Mouse (Mus musculus) liver, embryonic 12.5 days (tissue): ENCODE data around the gene Slc6a8. TPM values are rescaled to one million over a fixed set of nuclear protein-coding genes. Genes with fewer than 3 reads are reported as not detected.
A peak's percentile ranks its signal among the peaks of the same experiment; 100 is the strongest.

ENCODE experiments used
- ATAC-seq: fragments of 200-750 bp; cut with Nextera tagmentation; 2 replicates; pipeline ENCODE4 v1.8.0; 2017; ENCODE audit warnings: moderate number of reproducible peaks, mild to moderate bottlenecking, moderate library complexity
- H3K27ac ChIP-seq: fragments of 300-500 bp; sonication (generic); 2 replicates; pipeline ENCODE4 v1.5.1; 2016; ENCODE audit warnings: mild to moderate bottlenecking
- H3K27me3 ChIP-seq: fragments of 300-500 bp; sonication (generic); replicated peaks from 2 replicates; pipeline ENCODE4 v1.6.1; 2016; ENCODE audit warnings: mild to moderate bottlenecking, moderate library complexity
- H3K36me3 ChIP-seq: fragments of 300-500 bp; sonication (generic); 2 replicates; pipeline ENCODE4 v1.6.1; 2016; ENCODE audit warnings: mild to moderate bottlenecking, moderate library complexity
- H3K4me1 ChIP-seq: fragments of 300-500 bp; sonication (generic); 2 replicates; pipeline ENCODE4 v1.6.1; 2016
- H3K4me2 ChIP-seq: fragments of 300-500 bp; sonication (generic); 2 replicates; pipeline ENCODE4 v1.6.1; 2016; ENCODE audit warnings: mild to moderate bottlenecking, moderate library complexity
- H3K4me3 ChIP-seq: fragments of 300-500 bp; sonication (generic); 2 replicates; pipeline ENCODE4 v1.5.1; 2016; ENCODE audit warnings: mild to moderate bottlenecking, moderate library complexity
- H3K9ac ChIP-seq: fragments of 300-500 bp; sonication (generic); 2 replicates; pipeline ENCODE4 v1.6.1; 2016; ENCODE audit warnings: mild to moderate bottlenecking, moderate library complexity
- H3K9me3 ChIP-seq: fragments of 300-500 bp; sonication (generic); replicated peaks from 2 replicates; pipeline ENCODE4 v1.6.1; 2016; ENCODE audit warnings: mild to moderate bottlenecking, moderate library complexity
- WGBS: fragments of 180-500 bp; shearing (Covaris S2); methylation state at CpG from one replicate; pipeline ENCODE4 v1.1.7; 2016; ENCODE audit not compliant: insufficient replicate concordance; 5-methylcytosine and 5-hydroxymethylcytosine counted together
- polyA plus RNA-seq: library from polyadenylated mRNA; unstranded; fragments of >200 nt; fragmentation: Nextera tagmentation; extraction: Ambion mirVana; gene quantifications from 2 replicates; pipeline ENCODE4 v1.2.1, GENCODE M21; 2016

Slc6a8 gene
- polyA plus RNA-seq, result 1.3 and 1.8 TPM in 2 replicates

GRCm38 (mm10) chrX:73672879-73673618 is at the start of gene Slc6a8:
TSS of gene Slc6a8 (plus strand) at chrX:73673150.
- no peaks in the 10 kb centered on the region for H3K36me3 ChIP-seq
- peak within 1 kb of the TSS; percentile 68 for H3K9ac ChIP-seq
- H3K4me3 ChIP-seq, result peak within 1 kb of the TSS; percentile 60
- peaks cover 13% of the 10 kb centered on the region; the same call in 1 of the 2 replicates for H3K4me1 ChIP-seq
- peak within 1 kb of the TSS; percentile 82 for H3K4me2 ChIP-seq
- WGBS, result 16% methylated on average over 42 of the region's 72 CpGs
- no peaks in the 10 kb centered on the region for H3K9me3 ChIP-seq
- peaks cover 60% of the 10 kb centered on the region for H3K27me3 ChIP-seq
- peak; percentile 49 for ATAC-seq
- no peak within 1 kb of the TSS for H3K27ac ChIP-seq

GRCm38 (mm10) chrX:73626981-73627380 is 46.0 kb upstream of the Slc6a8 start:
- H3K27ac ChIP-seq, result no peak overlapping the region
- no peaks in the 10 kb centered on the region for H3K4me1 ChIP-seq
- peaks cover 30% of the 10 kb centered on the region for H3K27me3 ChIP-seq
- H3K9me3 ChIP-seq, result no peaks in the 10 kb centered on the region
- H3K4me2 ChIP-seq, result no peak overlapping the region
- H3K36me3 ChIP-seq, result no peaks in the 10 kb centered on the region
- no peak for ATAC-seq
- no peak overlapping the region for H3K4me3 ChIP-seq
- no peak overlapping the region for H3K9ac ChIP-seq

GRCm38 (mm10) chrX:73635425-73635824 is 37.5 kb upstream of the Slc6a8 start:
- Histone ChIP-seq H3K4me2 (peak overlapping the region; percentile 32), H3K9me3 (no peaks in the 10 kb centered on the region), H3K4me1 (peaks cover 17% of the 10 kb centered on the region; the same call in 1 of the 2 replicates), H3K9ac (no peak overlapping the region), H3K27me3 (peaks cover 93% of the 10 kb centered on the region), H3K27ac (no peak overlapping the region), H3K36me3 (no peaks in the 10 kb centered on the region), H3K4me3 (no peak overlapping the region)
- ATAC-seq, result no peak
- WGBS, result 13% methylated on average over 19 of the region's 19 CpGs

GRCm38 (mm10) chrX:73637415-73637814 is 35.5 kb upstream of the Slc6a8 start:
- Histone ChIP-seq H3K27me3 (peaks cover 98% of the 10 kb centered on the region), H3K36me3 (no peaks in the 10 kb centered on the region), H3K4me1 (peaks cover 17% of the 10 kb centered on the region; the same call in 1 of the 2 replicates), H3K9ac (no peak overlapping the region), H3K9me3 (no peaks in the 10 kb centered on the region), H3K27ac (no peak overlapping the region), H3K4me3 (no peak overlapping the region), H3K4me2 (peak overlapping the region; percentile 43)
- ATAC-seq, result no peak
- 12% methylated on average over 19 of the region's 19 CpGs for WGBS

- H3K9me3 ChIP-seq, result no peaks in the 10 kb centered on the region
- H3K27me3 ChIP-seq, result peaks cover 95% of the 10 kb centered on the region
- no peaks in the 10 kb centered on the region for H3K36me3 ChIP-seq
- peak within 1 kb of the TSS; percentile 66 for H3K4me2 ChIP-seq
- WGBS, result 15% methylated on average over 28 of the region's 28 CpGs
- H3K27ac ChIP-seq, result no peak within 1 kb of the TSS
- H3K9ac ChIP-seq, result peak within 1 kb of the TSS; percentile 35; the same call in 1 of the 2 replicates
- peaks cover 17% of the 10 kb centered on the region; the same call in 1 of the 2 replicates for H3K4me1 ChIP-seq
- H3K4me3 ChIP-seq, result peak within 1 kb of the TSS; percentile 43
- ATAC-seq, result peak; percentile 80
These were observed 33.7 kb upstream of the Slc6a8 start, which contains the start of gene Dusp9 for GRCm38 (mm10) chrX:73639255-73639675. TSS of gene Dusp9 (plus strand) at chrX:73639419.

- no peaks in the 10 kb centered on the region for H3K36me3 ChIP-seq
- no peaks in the 10 kb centered on the region for H3K9me3 ChIP-seq
- H3K4me3 ChIP-seq, result peak overlapping the region; percentile 43
- peak overlapping the region; percentile 35; the same call in 1 of the 2 replicates for H3K9ac ChIP-seq
- H3K27ac ChIP-seq, result no peak overlapping the region
- peak overlapping the region; percentile 66 for H3K4me2 ChIP-seq
- peaks cover 17% of the 10 kb centered on the region; the same call in 1 of the 2 replicates for H3K4me1 ChIP-seq
- no peak for ATAC-seq
- 14% methylated on average over 39 of the region's 41 CpGs for WGBS
- peaks cover 87% of the 10 kb centered on the region for H3K27me3 ChIP-seq
These were observed 33.0 kb upstream of the Slc6a8 start for GRCm38 (mm10) chrX:73639901-73640469.

- Histone ChIP-seq H3K27me3 (peaks cover 36% of the 10 kb centered on the region), H3K4me2 (no peak overlapping the region), H3K9me3 (no peaks in the 10 kb centered on the region), H3K36me3 (no peaks in the 10 kb centered on the region), H3K27ac (no peak overlapping the region), H3K9ac (no peak overlapping the region), H3K4me1 (no peaks in the 10 kb centered on the region), H3K4me3 (no peak overlapping the region)
- ATAC-seq, result no peak
- WGBS, result 28% methylated on average over 4 of the region's 4 CpGs
These were observed 27.8 kb upstream of the Slc6a8 start for GRCm38 (mm10) chrX:73645121-73645520.

GRCm38 (mm10) chrX:73650869-73651268 is 22.1 kb upstream of the Slc6a8 start:
- H3K27ac ChIP-seq, result no peak overlapping the region
- ATAC-seq, result no peak
- WGBS, result 57% methylated on average over 3 of the region's 3 CpGs

GRCm38 (mm10) chrX:73653392-73653791 is 19.6 kb upstream of the Slc6a8 start:
- H3K9ac ChIP-seq, result no peak overlapping the region
- H3K4me2 ChIP-seq, result no peak overlapping the region
- no peaks in the 10 kb centered on the region for H3K9me3 ChIP-seq
- no peak overlapping the region for H3K27ac ChIP-seq
- WGBS, result 69% methylated on average over 6 of the region's 6 CpGs
- H3K4me1 ChIP-seq, result 0 out of 2 replicates have a peak, but pooled peaks cover under 1% of the 10 kb centered on the region
- no peak for ATAC-seq
- H3K36me3 ChIP-seq, result no peaks in the 10 kb centered on the region
- H3K27me3 ChIP-seq, result peaks cover 33% of the 10 kb centered on the region
- H3K4me3 ChIP-seq, result no peak overlapping the region

More at GRCm38 (mm10) chrX:73650869-73651268, 22.1 kb upstream of the Slc6a8 start:
- Histone ChIP-seq H3K27me3 (peaks cover 17% of the 10 kb centered on the region), H3K9ac (no peak overlapping the region), H3K4me1 (no peaks in the 10 kb centered on the region), H3K36me3 (no peaks in the 10 kb centered on the region), H3K4me3 (no peak overlapping the region), H3K9me3 (no peaks in the 10 kb centered on the region), H3K4me2 (no peak overlapping the region)

- 7% methylated on average over 6 of the region's 6 CpGs for WGBS
- Histone ChIP-seq H3K27me3 (peaks cover 39% of the 10 kb centered on the region), H3K4me1 (0 out of 2 replicates have a peak, but pooled peaks cover 5% of the 10 kb centered on the region), H3K27ac (no peak overlapping the region), H3K9ac (no peak overlapping the region), H3K36me3 (no peaks in the 10 kb centered on the region), H3K4me3 (no peak overlapping the region), H3K4me2 (no peak overlapping the region), H3K9me3 (no peaks in the 10 kb centered on the region)
- 0 out of 2 replicates have a peak, but pooled peaks have one; percentile 49 for ATAC-seq
These were observed 18.8 kb upstream of the Slc6a8 start for GRCm38 (mm10) chrX:73654177-73654576.

GRCm38 (mm10) chrX:73655529-73655928 is 17.4 kb upstream of the Slc6a8 start:
- Histone ChIP-seq H3K27me3 (peaks cover 53% of the 10 kb centered on the region), H3K36me3 (no peaks in the 10 kb centered on the region), H3K9ac (no peak overlapping the region), H3K4me1 (0 out of 2 replicates have a peak, but pooled peaks cover 7% of the 10 kb centered on the region), H3K9me3 (no peaks in the 10 kb centered on the region), H3K27ac (no peak overlapping the region), H3K4me3 (no peak overlapping the region), H3K4me2 (no peak overlapping the region)
- ATAC-seq, result no peak
- 30% methylated on average over 3 of the region's 3 CpGs for WGBS

GRCm38 (mm10) chrX:73658391-73658790 is 14.6 kb upstream of the Slc6a8 start:
- Histone ChIP-seq H3K4me2 (no peak overlapping the region), H3K4me3 (no peak overlapping the region), H3K9me3 (no peaks in the 10 kb centered on the region), H3K4me1 (0 out of 2 replicates have a peak, but pooled peaks cover 7% of the 10 kb centered on the region), H3K27ac (no peak overlapping the region), H3K36me3 (no peaks in the 10 kb centered on the region), H3K27me3 (peaks cover 49% of the 10 kb centered on the region), H3K9ac (no peak overlapping the region)
- 31% methylated on average over 6 of the region's 7 CpGs for WGBS
- no peak for ATAC-seq
